In the genomic region with DNA sequence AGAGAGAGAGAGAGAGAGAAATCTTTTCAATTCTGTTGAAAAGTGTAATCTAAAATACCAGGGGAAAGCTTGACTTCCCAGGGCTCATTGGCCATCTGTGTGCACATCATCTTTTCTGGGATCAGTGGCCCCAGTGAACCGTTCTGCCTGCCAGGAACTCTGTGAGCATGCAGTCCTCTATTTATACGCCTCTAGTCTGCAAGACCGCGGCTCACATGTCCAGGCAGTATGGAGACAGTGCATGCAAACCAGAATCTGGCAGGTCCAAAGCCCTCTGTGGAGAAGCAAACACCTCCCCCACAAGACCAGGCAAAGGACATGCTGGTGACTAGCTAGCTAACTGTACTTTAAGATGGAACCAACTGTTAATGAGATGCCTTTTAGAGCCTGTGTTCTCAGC, we compare ENCODE assay signal across 12 mouse cellular contexts.
"Had no signal": no experiment of that assay in that cellular context is flagged by ENCODE, and none has a peak within 500 bp of the region (broad histone marks: within the 10 kb centered on the region; RNA-seq: fewer than 3 reads in every experiment).

No protein-coding gene starts in this region.

- DNase-seq: gastrocnemius, postnatal 36 days; heart, adult 18-20 months; heart, postnatal 10 days; heart, postnatal 4 days; kidney, adult 18-20 months; kidney, adult 8-10 months; kidney, postnatal 10 days; kidney, postnatal 25 days; kidney, postnatal 4 days; liver; liver, embryonic 13.5 days; liver, postnatal 0 days had no signal
